Mouse (Mus musculus) forebrain, embryonic 14.5 days (tissue): ENCODE measurements around the gene Rabep2. TPM values are rescaled to one million over a fixed set of nuclear protein-coding genes. Genes with fewer than 3 reads are reported as not detected.
"Not testable (repeated sequence)": the region's sequence is repeated elsewhere in the genome, so short reads cannot be mapped to it uniquely, and the experiment has no call there.

Experiments
- ATAC-seq: fragments of 200-750 bp; cut with Nextera tagmentation; 2 replicates; pipeline ENCODE4 v1.8.0; 2017; ENCODE audit warnings: mild to moderate bottlenecking, moderate library complexity
- DNase-seq: peaks from one replicate; pipeline ENCODE4 v3.0.0-alpha.2; 2015; ENCODE audit warnings: low spot score
- H3K27ac ChIP-seq: fragments of 300-500 bp; sonication (generic); 2 replicates; pipeline ENCODE4 v1.5.1; 2014; ENCODE audit warnings: low read depth, mild to moderate bottlenecking, control low read depth, low read length, moderate library complexity
- H3K27me3 ChIP-seq: fragments of 300-500 bp; sonication (generic); replicated peaks from 2 replicates; pipeline ENCODE4 v1.6.1; 2014; ENCODE audit warnings: low read length, control low read depth, mixed read lengths; ENCODE audit not compliant: control insufficient read depth, insufficient read depth
- H3K36me3 ChIP-seq: fragments of 300-500 bp; sonication (generic); 2 replicates; pipeline ENCODE4 v1.6.1; 2014; ENCODE audit warnings: low read length, control low read depth; ENCODE audit not compliant: control insufficient read depth, insufficient read depth
- H3K4me1 ChIP-seq: fragments of 300-500 bp; sonication (generic); 2 replicates; pipeline ENCODE4 v1.6.1; 2014; ENCODE audit warnings: antibody characterized with exemption, low read length, control low read depth; ENCODE audit not compliant: control insufficient read depth, insufficient read depth
- H3K4me2 ChIP-seq: fragments of 300-500 bp; sonication (generic); 2 replicates; pipeline ENCODE4 v1.6.1; 2014; ENCODE audit warnings: mild to moderate bottlenecking, control low read depth, low read length
- H3K4me3 ChIP-seq: fragments of 300-500 bp; sonication (generic); 2 replicates; pipeline ENCODE4 v1.5.1; 2014; ENCODE audit warnings: low read depth, low read length, control low read depth
- H3K9ac ChIP-seq: fragments of 300-500 bp; sonication (generic); 2 replicates; pipeline ENCODE4 v1.6.1; 2014; ENCODE audit warnings: mild to moderate bottlenecking, low read length, control low read depth, moderate library complexity
- H3K9me3 ChIP-seq: fragments of 300-500 bp; sonication (generic); replicated peaks from 2 replicates; pipeline ENCODE4 v1.6.1; 2016; ENCODE audit warnings: low read length, control low read depth, mixed read lengths; ENCODE audit not compliant: control insufficient read depth
- WGBS: fragments of 180-500 bp; shearing (Covaris S2); extraction: QIAGEN DNeasy Blood & Tissue Kit; methylation state at CpG from one replicate; pipeline ENCODE4 v1.1.7; 2014; 5-methylcytosine and 5-hydroxymethylcytosine counted together
- polyA plus RNA-seq: library from polyadenylated mRNA; unstranded; fragments of >200 nt; fragmentation: Nextera tagmentation; extraction: Ambion mirVana; gene quantifications from 2 replicates; pipeline ENCODE4 v1.2.1, GENCODE M21; 2014

Gene Rabep2
- 15.6 and 21.4 TPM in 2 replicates for polyA plus RNA-seq

- peak within 1 kb of the TSS; percentile 94 for H3K4me2 ChIP-seq
- H3K9me3 ChIP-seq: no peaks in the 10 kb centered on the region
- ATAC-seq (peak; percentile 96), DNase-seq (peak; percentile 91)
- H3K4me1 ChIP-seq: peaks cover 10% of the 10 kb centered on the region
- peak within 1 kb of the TSS; percentile 80 for H3K27ac ChIP-seq
- H3K9ac ChIP-seq: peak within 1 kb of the TSS; percentile 89
- H3K27me3 ChIP-seq: no peaks in the 10 kb centered on the region
- H3K4me3 ChIP-seq: peak within 1 kb of the TSS; percentile 66
- H3K36me3 ChIP-seq: 0 out of 2 replicates have a peak, but pooled peaks cover 3% of the 10 kb centered on the region
- under 1% methylated on average over 80 of the region's 82 CpGs for WGBS
Measured at GRCm38 (mm10) chr7:126428631-126429502, at the start of gene Rabep2. Gene Rabep2, plus strand, starts transcription at chr7:126428759.

DNA sequence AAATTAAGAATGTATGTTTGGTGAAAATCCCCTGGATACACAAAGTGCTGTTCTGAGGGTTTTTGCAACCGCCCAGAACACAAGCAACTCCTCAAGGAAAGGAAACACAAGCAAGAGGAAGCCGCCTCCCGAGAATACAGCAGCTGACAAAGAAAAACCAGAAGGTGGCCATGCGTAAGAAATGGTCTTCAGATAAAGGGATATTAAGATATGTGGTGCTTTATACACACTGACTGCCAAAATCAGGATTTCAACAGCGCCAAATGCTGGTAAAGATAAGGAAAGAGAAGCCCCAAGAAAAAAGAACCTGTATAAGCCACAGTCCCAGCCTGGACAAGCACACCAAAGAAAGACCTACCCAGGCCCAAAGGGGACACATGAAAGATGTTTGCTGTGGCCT is 45.0 kb upstream of the Rabep2 start:
- ATAC-seq (no peak), DNase-seq (no peak)
- H3K36me3 ChIP-seq: peaks cover 37% of the 10 kb centered on the region
- WGBS: 79% methylated on average over 5 of the region's 5 CpGs
- H3K4me2 ChIP-seq: no peak overlapping the region
- H3K27ac ChIP-seq: no peak overlapping the region
- H3K9ac ChIP-seq: no peak overlapping the region
- H3K4me1 ChIP-seq: no peaks in the 10 kb centered on the region
- no peaks in the 10 kb centered on the region for H3K9me3 ChIP-seq
- no peak overlapping the region for H3K4me3 ChIP-seq
- no peaks in the 10 kb centered on the region for H3K27me3 ChIP-seq

DNA sequence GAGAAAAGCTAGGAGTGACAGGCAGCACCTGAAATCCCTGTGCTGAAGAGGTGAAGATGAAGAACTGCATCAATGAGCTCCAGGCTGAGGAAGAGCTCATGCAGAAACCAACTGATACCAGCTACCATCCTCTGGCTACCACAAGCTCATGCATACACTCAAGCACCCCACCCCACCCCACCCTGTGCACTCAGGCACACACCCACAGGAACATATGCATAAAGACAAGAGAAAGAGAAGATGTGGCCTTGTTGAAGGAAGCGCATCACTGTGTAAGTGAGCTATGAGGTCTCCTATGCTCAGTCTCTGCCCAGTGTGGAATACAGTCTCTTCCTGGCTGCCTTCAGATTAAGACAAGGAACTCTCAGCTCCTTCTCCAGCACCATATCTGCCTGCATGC is 40.4 kb upstream of the Rabep2 start:
- WGBS: 94% methylated on average over 1 of the region's 1 CpGs
- Histone ChIP-seq H3K27ac (no peak overlapping the region), H3K9me3 (no peaks in the 10 kb centered on the region), H3K4me2 (no peak overlapping the region), H3K36me3 (peaks cover 56% of the 10 kb centered on the region), H3K4me1 (no peaks in the 10 kb centered on the region), H3K4me3 (no peak overlapping the region), H3K27me3 (no peaks in the 10 kb centered on the region), H3K9ac (no peak overlapping the region)
- DNase-seq (no peak), ATAC-seq (no peak)

- not testable (repeated sequence) for DNase-seq, H3K4me1 ChIP-seq, H3K9ac ChIP-seq, H3K4me3 ChIP-seq, ATAC-seq, H3K9me3 ChIP-seq, H3K27ac ChIP-seq, H3K27me3 ChIP-seq, H3K4me2 ChIP-seq
- H3K36me3 ChIP-seq: peaks cover 28% of the 10 kb centered on the region
- 88% methylated on average over 7 of the region's 7 CpGs for WGBS
Measured at GRCm38 (mm10) chr7:126392086-126392884, 36.3 kb upstream of the Rabep2 start.

GRCm38 (mm10) chr7:126396298-126397119 is 32.0 kb upstream of the Rabep2 start, which contains the start of gene Nfatc2ip:
Gene Nfatc2ip, minus strand, starts transcription at chr7:126396737.
- ATAC-seq: peak; percentile 100

GRCm38 (mm10) chr7:126397221-126397620 is 31.3 kb upstream of the Rabep2 start:
- 52% methylated on average over 6 of the region's 6 CpGs for WGBS
- no peak overlapping the region for H3K9ac ChIP-seq
- ATAC-seq (no peak), DNase-seq (no peak)
- no peaks in the 10 kb centered on the region for H3K4me1 ChIP-seq
- no peaks in the 10 kb centered on the region for H3K27me3 ChIP-seq
- peak overlapping the region; percentile 27 for H3K4me2 ChIP-seq
- H3K4me3 ChIP-seq: no peak overlapping the region
- no peaks in the 10 kb centered on the region for H3K9me3 ChIP-seq
- no peaks in the 10 kb centered on the region for H3K36me3 ChIP-seq
- H3K27ac ChIP-seq: no peak overlapping the region

More at GRCm38 (mm10) chr7:126396298-126397119, 32.0 kb upstream of the Rabep2 start, which contains the start of gene Nfatc2ip:
- Histone ChIP-seq H3K4me2 (peak within 1 kb of the TSS; percentile 82), H3K9ac (peak within 1 kb of the TSS; percentile 82), H3K27ac (peak within 1 kb of the TSS; percentile 33; the same call in 1 of the 2 replicates), H3K36me3 (0 out of 2 replicates have a peak, but pooled peaks cover under 1% of the 10 kb centered on the region), H3K9me3 (no peaks in the 10 kb centered on the region), H3K27me3 (no peaks in the 10 kb centered on the region), H3K4me3 (peak within 1 kb of the TSS; percentile 92), H3K4me1 (no peaks in the 10 kb centered on the region)
- peak; percentile 100 for DNase-seq
- WGBS: under 1% methylated on average over 59 of the region's 59 CpGs

DNA sequence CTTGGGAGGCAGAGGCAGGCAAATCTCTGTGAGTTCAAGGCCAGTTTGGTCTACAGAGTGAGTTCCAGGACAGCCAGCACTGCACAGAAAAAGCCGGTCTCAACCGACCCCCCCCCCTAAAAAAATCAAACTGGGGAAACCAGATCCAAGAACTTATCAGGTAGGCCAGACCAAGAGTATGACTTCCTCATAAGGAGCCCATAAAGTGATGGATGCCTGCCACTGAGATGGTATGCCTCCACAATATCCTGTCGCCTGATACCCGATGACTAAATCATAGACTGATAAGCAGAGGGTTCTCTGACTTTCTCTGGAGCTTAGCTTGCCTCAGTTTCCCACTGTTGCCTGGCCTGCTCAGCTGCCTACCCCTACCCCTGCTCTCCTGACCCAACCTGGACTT is 30.7 kb upstream of the Rabep2 start:
- 91% methylated on average over 4 of the region's 4 CpGs for WGBS
- H3K9me3 ChIP-seq: no peaks in the 10 kb centered on the region
- no peak overlapping the region for H3K4me2 ChIP-seq
- no peak overlapping the region for H3K9ac ChIP-seq
- H3K27me3 ChIP-seq: no peaks in the 10 kb centered on the region
- no peak overlapping the region for H3K27ac ChIP-seq
- no peak overlapping the region for H3K4me3 ChIP-seq
- H3K4me1 ChIP-seq: no peaks in the 10 kb centered on the region
- DNase-seq: no peak
- no peaks in the 10 kb centered on the region for H3K36me3 ChIP-seq
- no peak for ATAC-seq

GRCm38 (mm10) chr7:126399548-126399947 is 29.0 kb upstream of the Rabep2 start:
- peak; percentile 88 for DNase-seq
- no peak overlapping the region for H3K27ac ChIP-seq
- no peaks in the 10 kb centered on the region for H3K9me3 ChIP-seq
- H3K36me3 ChIP-seq: no peaks in the 10 kb centered on the region
- no peak for ATAC-seq
- no peak overlapping the region for H3K9ac ChIP-seq
- no peak overlapping the region for H3K4me2 ChIP-seq
- no peaks in the 10 kb centered on the region for H3K4me1 ChIP-seq
- WGBS: 8% methylated on average over 5 of the region's 5 CpGs
- H3K4me3 ChIP-seq: no peak overlapping the region
- no peaks in the 10 kb centered on the region for H3K27me3 ChIP-seq
